Mouse (Mus musculus): ENCODE data around the gene Gm48552. TPM values are rescaled to one million over a fixed set of nuclear protein-coding genes. Genes with fewer than 3 reads are reported as not detected.

Gene Gm48552
- polyA plus RNA-seq, 1 experiment from 2014 or later = not detected

DNA sequence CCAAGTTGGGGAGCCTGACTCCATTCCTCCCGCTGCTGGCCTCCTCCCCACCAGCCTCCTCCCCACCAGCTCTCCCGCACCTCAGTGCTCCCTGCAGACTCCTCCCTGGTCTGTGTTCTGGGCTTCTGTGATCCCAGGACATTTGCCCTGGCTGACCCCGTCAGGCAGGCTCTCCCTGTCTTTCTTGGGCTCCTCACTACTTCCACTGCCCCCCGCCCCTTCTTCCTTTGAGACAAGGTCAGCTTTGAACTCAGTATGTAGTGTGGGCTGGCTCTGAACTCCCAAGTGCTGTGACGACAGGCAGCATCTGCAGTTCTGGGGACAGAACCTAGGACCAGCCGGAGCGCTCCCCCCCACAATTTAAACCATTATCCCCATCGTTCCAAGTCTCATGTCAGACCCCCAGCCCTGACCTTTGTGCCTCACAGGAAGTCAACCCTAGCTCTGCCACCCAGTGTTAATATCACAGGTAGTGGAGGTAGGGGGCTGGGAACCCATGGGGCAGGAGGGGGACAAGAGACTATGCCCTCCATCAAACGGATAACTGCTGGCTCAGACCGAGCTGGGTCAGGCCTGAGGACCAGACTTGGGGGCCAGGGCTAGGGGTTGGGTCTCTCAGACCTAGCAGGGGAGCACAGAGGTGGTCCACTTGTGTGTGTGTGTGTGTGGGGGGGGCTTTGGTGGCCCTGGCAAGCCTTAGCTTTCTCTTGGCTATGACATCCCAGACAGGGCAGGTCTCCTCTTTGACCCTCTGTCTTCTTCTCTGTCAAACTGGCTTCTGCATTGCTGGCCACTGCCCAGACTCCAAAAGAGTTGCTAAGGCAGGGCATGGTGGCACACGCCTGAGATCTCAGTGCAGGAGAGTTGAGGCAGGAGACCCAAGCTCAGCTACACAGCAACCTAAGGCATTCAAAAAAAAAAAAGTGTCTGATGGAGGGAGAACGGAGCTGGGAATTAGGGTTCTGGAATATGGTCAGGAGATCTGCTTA is 28.7 kb downstream of the Gm48552 start:
- H3K9me3 ChIP-seq (replicated peaks; ENCODE audit: control insufficient read depth, low read length) = no peaks in the 10 kb centered on the region
- H3K9ac ChIP-seq (replicated peaks; ENCODE audit: low read length) = peak overlapping the region; percentile 64
- H3K4me2 ChIP-seq (ENCODE audit: low read depth, low read length) = peak overlapping the region; percentile 75
- WGBS = 38% methylated on average over 12 of the region's 12 CpGs
- H3K27me3 ChIP-seq (ENCODE audit: control insufficient read depth, insufficient read depth, low read length) = no peaks in the 10 kb centered on the region
- H3K36me3 ChIP-seq (replicated peaks; ENCODE audit: control insufficient read depth, insufficient read depth, low read depth, low read length) = no peaks in the 10 kb centered on the region
- peak overlapping the region; percentile 30 for H3K4me3 ChIP-seq (ENCODE audit: low read depth, low read length)
- peak overlapping the region; percentile 32; the same call in 1 of the 2 replicates for H3K27ac ChIP-seq (replicated peaks; ENCODE audit: low read depth, low read length)
- peaks cover 7% of the 10 kb centered on the region for H3K4me1 ChIP-seq (ENCODE audit: control insufficient read depth, insufficient read depth, low read length)
- no peak for DNase-seq (ENCODE audit: low spot score)
- no peak for ATAC-seq (replicated peaks; ENCODE audit: insufficient number of reproducible peaks, low FRiP score, low TSS enrichment, low read depth)

- DNase-seq (ENCODE audit: low spot score) (no peak), ATAC-seq (replicated peaks; ENCODE audit: insufficient number of reproducible peaks, low FRiP score, low TSS enrichment, low read depth) (no peak)
- 39% methylated on average over 11 of the region's 11 CpGs for WGBS
- Histone ChIP-seq H3K27me3 (ENCODE audit: control insufficient read depth, insufficient read depth, low read length) (no peaks in the 10 kb centered on the region), H3K4me1 (ENCODE audit: control insufficient read depth, insufficient read depth, low read length) (peaks cover 7% of the 10 kb centered on the region), H3K4me2 (ENCODE audit: low read depth, low read length) (no peak overlapping the region), H3K9me3 (replicated peaks; ENCODE audit: control insufficient read depth, low read length) (no peaks in the 10 kb centered on the region), H3K27ac (replicated peaks; ENCODE audit: low read depth, low read length) (no peak overlapping the region), H3K4me3 (ENCODE audit: low read depth, low read length) (no peak overlapping the region), H3K9ac (replicated peaks; ENCODE audit: low read length) (no peak overlapping the region; the same call in 1 of the 2 replicates), H3K36me3 (replicated peaks; ENCODE audit: control insufficient read depth, insufficient read depth, low read depth, low read length) (no peaks in the 10 kb centered on the region)
Measured at GRCm38 (mm10) chr10:81418216-81419070, 29.6 kb downstream of the Gm48552 start.

DNA sequence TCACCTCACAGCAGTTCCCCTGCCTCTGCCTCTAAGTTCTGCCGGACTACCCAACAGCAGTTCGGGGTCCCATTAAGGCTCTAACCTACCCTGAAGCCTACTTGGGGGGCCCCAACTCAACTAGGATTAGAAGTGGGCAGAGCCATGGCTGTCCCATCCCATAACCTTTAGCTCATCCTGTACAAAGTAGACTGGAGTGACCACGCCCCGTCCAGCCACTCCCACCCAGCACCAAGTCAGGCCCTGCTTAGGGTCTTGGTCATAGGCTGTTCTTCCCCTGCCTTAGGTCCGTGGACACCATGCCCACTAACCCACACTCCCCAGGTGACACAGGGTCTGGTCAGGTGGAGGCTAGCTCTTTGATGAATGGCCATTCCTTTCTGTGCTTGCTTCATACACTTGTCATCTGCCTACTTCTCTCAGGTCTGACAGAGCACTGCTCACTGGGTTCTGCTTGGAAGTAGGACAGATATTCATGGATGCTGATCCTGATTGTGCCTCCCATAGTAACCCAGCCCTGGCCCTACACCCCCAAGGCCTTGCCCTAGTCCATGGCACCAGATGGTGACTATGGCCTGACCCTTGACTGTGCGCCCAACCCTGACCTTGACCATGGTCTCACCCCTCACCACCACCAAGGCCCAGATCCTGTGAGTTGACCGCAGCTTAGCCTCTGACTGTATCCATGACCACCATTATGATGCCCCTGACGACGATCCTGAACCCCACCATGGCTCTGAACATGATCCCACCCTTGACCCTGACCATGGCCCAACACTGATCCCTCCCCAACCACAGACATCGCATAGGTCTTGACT is 30.5 kb downstream of the Gm48552 start:
- ATAC-seq (replicated peaks; ENCODE audit: insufficient number of reproducible peaks, low FRiP score, low TSS enrichment, low read depth) (no peak), DNase-seq (ENCODE audit: low spot score) (no peak)
- 89% methylated on average over 10 of the region's 10 CpGs for WGBS
- no peak overlapping the region for H3K27ac ChIP-seq (replicated peaks; ENCODE audit: low read depth, low read length)
- H3K27me3 ChIP-seq (ENCODE audit: control insufficient read depth, insufficient read depth, low read length) = no peaks in the 10 kb centered on the region
- H3K4me1 ChIP-seq (ENCODE audit: control insufficient read depth, insufficient read depth, low read length) = peaks cover 5% of the 10 kb centered on the region
- H3K4me3 ChIP-seq (ENCODE audit: low read depth, low read length) = no peak overlapping the region
- H3K4me2 ChIP-seq (ENCODE audit: low read depth, low read length) = no peak overlapping the region
- no peaks in the 10 kb centered on the region for H3K36me3 ChIP-seq (replicated peaks; ENCODE audit: control insufficient read depth, insufficient read depth, low read depth, low read length)
- H3K9me3 ChIP-seq (replicated peaks; ENCODE audit: control insufficient read depth, low read length) = no peaks in the 10 kb centered on the region
- H3K9ac ChIP-seq (replicated peaks; ENCODE audit: low read length) = no peak overlapping the region

GRCm38 (mm10) chr10:81420191-81420767 is 31.5 kb downstream of the Gm48552 start:
- DNase-seq (ENCODE audit: low spot score) = no peak
- 86% methylated on average over 40 of the region's 40 CpGs for WGBS
- H3K4me1 ChIP-seq (ENCODE audit: control insufficient read depth, insufficient read depth, low read length) = peaks cover 5% of the 10 kb centered on the region

DNA sequence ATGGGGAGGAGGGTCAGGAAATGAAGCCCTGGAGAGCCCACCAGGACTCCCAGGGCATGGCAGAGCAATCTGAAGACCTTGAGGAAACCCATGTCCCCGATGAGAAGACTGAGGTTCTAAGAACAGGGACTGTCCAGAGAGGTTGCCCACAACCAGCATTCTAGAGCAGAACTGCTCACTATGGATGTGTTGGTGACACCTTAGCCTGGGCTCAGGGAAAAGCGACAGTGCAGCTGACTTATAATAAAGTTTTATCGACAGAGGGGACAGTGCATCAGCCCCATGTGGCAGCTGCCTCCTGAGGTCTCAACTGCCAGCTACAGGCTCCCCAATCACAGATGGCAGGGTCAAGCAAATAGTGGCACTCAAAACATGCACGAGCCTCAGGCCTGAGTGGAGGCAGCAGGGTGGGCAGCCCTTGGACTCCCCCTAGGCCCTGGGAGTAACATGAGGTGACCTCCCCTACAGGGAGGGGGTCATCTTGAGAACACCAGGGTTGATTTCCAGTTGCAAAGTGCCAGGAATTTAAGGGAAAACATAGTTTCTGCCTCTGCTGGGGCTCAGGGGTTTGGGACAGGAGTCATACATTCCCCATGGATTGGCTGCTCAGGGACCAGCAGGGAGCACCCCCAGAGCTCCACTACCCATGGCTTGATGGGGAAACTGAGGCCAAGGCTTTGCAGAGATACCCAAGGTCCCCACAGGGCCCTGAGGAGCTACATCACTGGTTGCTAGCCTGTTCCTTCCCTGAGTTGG is 32.4 kb downstream of the Gm48552 start:
- Histone ChIP-seq H3K36me3 (replicated peaks; ENCODE audit: control insufficient read depth, insufficient read depth, low read depth, low read length) (no peaks in the 10 kb centered on the region), H3K4me3 (ENCODE audit: low read depth, low read length) (no peak overlapping the region), H3K4me1 (ENCODE audit: control insufficient read depth, insufficient read depth, low read length) (peaks cover 5% of the 10 kb centered on the region), H3K27me3 (ENCODE audit: control insufficient read depth, insufficient read depth, low read length) (peaks cover 13% of the 10 kb centered on the region), H3K9me3 (replicated peaks; ENCODE audit: control insufficient read depth, low read length) (no peaks in the 10 kb centered on the region), H3K27ac (replicated peaks; ENCODE audit: low read depth, low read length) (no peak overlapping the region), H3K9ac (replicated peaks; ENCODE audit: low read length) (no peak overlapping the region), H3K4me2 (ENCODE audit: low read depth, low read length) (no peak overlapping the region)
- DNase-seq (ENCODE audit: low spot score) (no peak), ATAC-seq (replicated peaks; ENCODE audit: insufficient number of reproducible peaks, low FRiP score, low TSS enrichment, low read depth) (no peak)
- WGBS = 72% methylated on average over 4 of the region's 4 CpGs

More at GRCm38 (mm10) chr10:81420191-81420767, 31.5 kb downstream of the Gm48552 start:
- Histone ChIP-seq H3K9ac (replicated peaks; ENCODE audit: low read length) (no peak overlapping the region), H3K9me3 (replicated peaks; ENCODE audit: control insufficient read depth, low read length) (no peaks in the 10 kb centered on the region), H3K27me3 (ENCODE audit: control insufficient read depth, insufficient read depth, low read length) (peaks cover 5% of the 10 kb centered on the region), H3K27ac (replicated peaks; ENCODE audit: low read depth, low read length) (no peak overlapping the region), H3K36me3 (replicated peaks; ENCODE audit: control insufficient read depth, insufficient read depth, low read depth, low read length) (no peaks in the 10 kb centered on the region), H3K4me2 (ENCODE audit: low read depth, low read length) (no peak overlapping the region), H3K4me3 (ENCODE audit: low read depth, low read length) (no peak overlapping the region)
- no peak for ATAC-seq (replicated peaks; ENCODE audit: insufficient number of reproducible peaks, low FRiP score, low TSS enrichment, low read depth)

- WGBS = 82% methylated on average over 5 of the region's 5 CpGs
- ATAC-seq (replicated peaks; ENCODE audit: insufficient number of reproducible peaks, low FRiP score, low TSS enrichment, low read depth) = no peak
- Histone ChIP-seq H3K4me3 (ENCODE audit: low read depth, low read length) (no peak overlapping the region), H3K36me3 (replicated peaks; ENCODE audit: control insufficient read depth, insufficient read depth, low read depth, low read length) (no peaks in the 10 kb centered on the region), H3K9me3 (replicated peaks; ENCODE audit: control insufficient read depth, low read length) (no peaks in the 10 kb centered on the region), H3K4me1 (ENCODE audit: control insufficient read depth, insufficient read depth, low read length) (peaks cover 10% of the 10 kb centered on the region), H3K9ac (replicated peaks; ENCODE audit: low read length) (no peak overlapping the region), H3K4me2 (ENCODE audit: low read depth, low read length) (no peak overlapping the region), H3K27ac (replicated peaks; ENCODE audit: low read depth, low read length) (no peak overlapping the region), H3K27me3 (ENCODE audit: control insufficient read depth, insufficient read depth, low read length) (peaks cover 16% of the 10 kb centered on the region)
- no peak for DNase-seq (ENCODE audit: low spot score)
Measured at GRCm38 (mm10) chr10:81421797-81422100, 32.9 kb downstream of the Gm48552 start.

DNA sequence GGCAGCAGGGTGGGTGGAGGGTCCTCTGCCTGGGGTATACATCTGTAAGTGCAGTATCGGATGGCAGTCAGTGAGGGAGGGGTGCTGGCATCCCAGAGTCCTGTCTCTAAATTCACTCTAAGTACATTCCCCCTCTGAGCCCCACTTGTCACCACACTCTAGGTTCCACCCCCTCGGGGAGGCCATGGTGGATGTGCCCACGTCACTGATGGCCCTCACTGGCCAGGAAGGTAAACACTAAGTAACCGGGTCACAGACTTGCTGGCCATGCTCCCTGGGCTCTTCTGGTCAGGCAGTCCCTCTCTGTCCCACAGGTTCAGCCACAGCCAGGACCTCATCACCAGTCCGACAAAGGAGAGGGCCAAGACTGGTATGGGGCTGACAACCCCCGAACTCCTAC is 33.4 kb downstream of the Gm48552 start:
- Histone ChIP-seq H3K4me1 (ENCODE audit: control insufficient read depth, insufficient read depth, low read length) (peaks cover 8% of the 10 kb centered on the region), H3K9me3 (replicated peaks; ENCODE audit: control insufficient read depth, low read length) (no peaks in the 10 kb centered on the region), H3K4me2 (ENCODE audit: low read depth, low read length) (no peak overlapping the region), H3K9ac (replicated peaks; ENCODE audit: low read length) (no peak overlapping the region), H3K4me3 (ENCODE audit: low read depth, low read length) (no peak overlapping the region), H3K36me3 (replicated peaks; ENCODE audit: control insufficient read depth, insufficient read depth, low read depth, low read length) (no peaks in the 10 kb centered on the region), H3K27ac (replicated peaks; ENCODE audit: low read depth, low read length) (no peak overlapping the region), H3K27me3 (ENCODE audit: control insufficient read depth, insufficient read depth, low read length) (peaks cover 20% of the 10 kb centered on the region)
- 80% methylated on average over 6 of the region's 6 CpGs for WGBS
- ATAC-seq (replicated peaks; ENCODE audit: insufficient number of reproducible peaks, low FRiP score, low TSS enrichment, low read depth) (no peak), DNase-seq (ENCODE audit: low spot score) (no peak)
